Mouse (Mus musculus): ENCODE data around the gene Rab28. TPM values are rescaled to one million over a fixed set of nuclear protein-coding genes. Genes with fewer than 3 reads are reported as not detected.

Rab28 gene
- polyA plus RNA-seq, 1 experiment from 2014 or later: 44.1 TPM

DNA sequence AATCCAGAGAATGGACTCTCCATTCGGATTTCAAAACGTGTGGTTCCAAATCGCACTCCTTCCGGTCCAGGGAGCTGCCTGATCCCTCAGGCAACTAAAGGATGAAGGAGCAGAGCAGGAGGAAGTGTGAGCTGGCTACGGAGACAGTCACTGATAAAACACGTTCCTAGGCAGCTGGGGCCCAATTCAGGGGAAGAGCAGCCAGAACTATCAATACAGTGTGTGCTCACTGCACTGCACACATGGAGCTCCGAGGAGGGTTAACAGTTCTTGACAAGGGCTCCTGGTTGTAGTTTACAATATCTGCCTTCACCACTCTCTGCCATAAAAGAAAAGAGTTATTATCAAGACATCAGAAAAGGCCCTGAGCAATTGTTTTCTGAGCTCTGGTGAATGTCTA lies 82.4 kb downstream of the Rab28 start:
- H3K9me3 ChIP-seq (replicated peaks): no peaks in the 10 kb centered on the region
- ATAC-seq (replicated peaks; ENCODE audit: insufficient number of reproducible peaks, insufficient read depth, low FRiP score, low read depth): no peak
- no peak overlapping the region for H3K4me3 ChIP-seq
- peaks cover 6% of the 10 kb centered on the region; the same call in 1 of the 2 replicates for H3K4me1 ChIP-seq (replicated peaks)
- H3K27me3 ChIP-seq: no peaks in the 10 kb centered on the region
- H3K4me2 ChIP-seq: no peak overlapping the region
- H3K27ac ChIP-seq: no peak overlapping the region
- no peaks in the 10 kb centered on the region for H3K36me3 ChIP-seq
- 42% methylated on average over 7 of the region's 7 CpGs for WGBS
- no peak overlapping the region for H3K9ac ChIP-seq

DNA sequence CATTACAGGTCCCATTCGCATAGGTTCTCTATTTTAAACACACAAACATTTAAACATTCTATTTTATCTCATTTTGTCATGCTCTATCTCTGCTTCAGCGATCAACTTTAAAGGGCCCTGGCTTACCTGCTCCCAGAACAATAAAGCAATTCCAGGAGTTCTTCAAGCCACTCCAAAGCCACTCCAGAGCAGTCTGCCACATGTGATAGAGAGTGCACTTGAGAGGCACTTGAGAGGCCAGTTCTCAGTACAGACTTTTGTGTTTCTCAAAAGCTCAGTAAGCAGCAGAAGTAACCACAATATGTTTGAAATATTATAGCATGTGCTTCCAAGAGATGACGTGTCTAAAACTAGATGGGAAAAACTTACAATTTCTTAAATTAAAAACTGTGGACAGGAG lies 86.2 kb downstream of the Rab28 start:
- Histone ChIP-seq H3K4me2 (no peak overlapping the region), H3K36me3 (no peaks in the 10 kb centered on the region), H3K27me3 (peaks cover 4% of the 10 kb centered on the region; the same call in 1 of the 2 replicates), H3K27ac (no peak overlapping the region), H3K9me3 (replicated peaks) (no peaks in the 10 kb centered on the region), H3K9ac (no peak overlapping the region), H3K4me3 (no peak overlapping the region), H3K4me1 (replicated peaks) (peaks cover 6% of the 10 kb centered on the region; the same call in 1 of the 2 replicates)
- 48% methylated on average over 3 of the region's 3 CpGs for WGBS
- 0 out of 2 replicates have a peak, but pooled peaks have one; percentile 53 for ATAC-seq (replicated peaks; ENCODE audit: insufficient number of reproducible peaks, insufficient read depth, low FRiP score, low read depth)

DNA sequence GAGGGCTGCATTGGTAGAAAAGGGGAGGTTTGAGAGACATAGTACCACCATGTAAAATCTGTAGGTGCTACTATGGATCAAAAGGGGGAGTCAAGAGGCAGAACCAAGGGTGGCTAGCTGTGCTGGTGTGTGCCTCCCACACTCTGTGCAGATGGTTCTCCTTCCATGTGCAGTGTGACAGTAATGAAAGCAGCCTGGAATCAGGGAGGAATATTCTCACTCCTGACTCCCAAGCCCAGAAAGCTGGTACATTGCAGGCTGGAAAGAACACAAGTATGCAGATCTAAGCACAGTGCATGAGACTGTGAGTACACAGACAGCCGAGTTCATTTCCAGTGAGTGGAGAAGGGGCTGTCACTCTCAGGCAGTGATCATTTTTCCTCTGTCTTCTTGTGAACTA lies 89.0 kb downstream of the Rab28 start:
- H3K9ac ChIP-seq: no peak overlapping the region
- 65% methylated on average over 1 of the region's 1 CpGs for WGBS

DNA sequence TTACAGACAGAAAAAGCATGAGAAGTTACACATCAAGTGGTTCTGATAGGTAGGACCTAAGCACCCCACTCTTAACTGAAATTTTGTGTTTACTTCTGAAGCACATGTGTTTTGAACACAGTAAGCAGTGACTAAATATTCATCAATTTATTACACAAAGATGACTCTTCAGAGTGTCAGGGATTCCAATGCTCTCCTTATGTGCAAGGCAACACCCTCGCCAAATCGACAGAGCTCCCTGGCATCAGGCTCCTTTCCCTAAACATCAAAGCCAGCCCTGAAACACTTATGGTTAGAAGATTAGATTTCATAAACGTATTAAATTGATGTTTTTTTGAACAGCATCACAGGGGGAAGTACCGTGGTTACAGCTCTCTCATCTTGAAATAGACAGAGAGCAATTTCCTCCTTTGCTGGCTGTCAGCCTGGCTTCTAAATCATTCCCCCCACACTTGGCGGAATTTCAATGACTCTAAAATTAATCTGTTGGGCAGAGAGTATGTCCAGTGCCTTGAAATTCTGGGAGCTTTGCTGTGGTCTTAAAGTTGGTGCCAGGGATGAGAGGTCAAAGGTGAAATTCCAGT lies 97.4 kb downstream of the Rab28 start:
- no peaks in the 10 kb centered on the region for H3K9me3 ChIP-seq (replicated peaks)
- H3K27ac ChIP-seq: no peak overlapping the region
- 37% methylated on average over 5 of the region's 5 CpGs for WGBS
- H3K36me3 ChIP-seq: no peaks in the 10 kb centered on the region
- H3K4me2 ChIP-seq: no peak overlapping the region
- no peak for ATAC-seq (replicated peaks; ENCODE audit: insufficient number of reproducible peaks, insufficient read depth, low FRiP score, low read depth)
- H3K4me3 ChIP-seq: no peak overlapping the region
- no peak overlapping the region for H3K9ac ChIP-seq
- H3K27me3 ChIP-seq: no peaks in the 10 kb centered on the region
- H3K4me1 ChIP-seq (replicated peaks): peaks cover 4% of the 10 kb centered on the region

More for the DNA sequence above, 89.0 kb downstream of the Rab28 start:
- Histone ChIP-seq H3K4me2 (no peak overlapping the region), H3K4me3 (no peak overlapping the region), H3K27me3 (peaks cover 4% of the 10 kb centered on the region; the same call in 1 of the 2 replicates), H3K4me1 (replicated peaks) (0 out of 2 replicates have a peak, but pooled peaks cover 3% of the 10 kb centered on the region), H3K27ac (no peak overlapping the region), H3K9me3 (replicated peaks) (no peaks in the 10 kb centered on the region), H3K36me3 (no peaks in the 10 kb centered on the region)
- no peak for ATAC-seq (replicated peaks; ENCODE audit: insufficient number of reproducible peaks, insufficient read depth, low FRiP score, low read depth)

DNA sequence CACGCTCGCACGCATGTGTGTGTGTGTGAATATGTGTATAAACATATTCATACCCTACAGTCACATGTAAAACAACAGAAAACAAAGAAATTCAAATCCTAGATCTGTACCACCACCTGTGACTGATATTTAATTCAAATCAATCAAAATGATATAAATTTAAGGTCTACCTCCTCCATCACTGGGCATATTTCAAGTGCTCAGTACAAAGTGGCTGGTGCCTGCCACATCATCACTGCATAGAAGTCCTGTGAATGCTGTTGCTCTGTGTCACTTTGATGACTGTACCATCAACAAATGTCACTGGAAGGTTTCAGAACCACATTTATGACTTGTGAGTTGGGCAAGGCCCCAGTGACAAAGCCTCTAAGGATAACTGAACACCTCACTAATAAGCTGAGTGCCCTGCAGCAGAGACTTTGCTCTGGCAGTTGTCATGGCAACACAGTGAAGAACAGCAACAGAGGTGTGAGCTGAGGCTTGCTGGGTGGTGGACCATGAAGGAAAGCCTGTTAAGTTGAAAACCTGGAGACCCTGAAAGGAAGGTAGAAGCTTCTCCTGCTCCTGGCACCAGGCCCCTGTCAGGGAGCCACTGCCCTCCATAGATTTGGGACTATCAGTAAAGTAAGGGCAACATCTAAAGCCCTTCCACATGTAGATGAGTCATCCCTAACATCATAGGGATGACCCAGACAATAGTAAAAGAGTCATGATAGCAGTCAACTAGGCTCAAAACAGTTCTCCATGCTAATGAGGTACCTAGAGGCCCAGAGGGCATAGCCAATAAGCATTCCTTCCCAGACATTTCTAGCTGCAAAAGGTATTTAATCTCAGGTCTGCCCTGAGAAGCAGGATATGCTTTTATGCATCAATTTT lies 111.5 kb downstream of the Rab28 start:
- no peak overlapping the region for H3K27ac ChIP-seq
- no peak overlapping the region for H3K9ac ChIP-seq
- H3K4me3 ChIP-seq: no peak overlapping the region
- H3K9me3 ChIP-seq (replicated peaks): no peaks in the 10 kb centered on the region
- no peaks in the 10 kb centered on the region for H3K4me1 ChIP-seq (replicated peaks)
- H3K36me3 ChIP-seq: no peaks in the 10 kb centered on the region
- no peak overlapping the region for H3K4me2 ChIP-seq
- WGBS: 94% methylated on average over 3 of the region's 3 CpGs
- no peak for ATAC-seq (replicated peaks; ENCODE audit: insufficient number of reproducible peaks, insufficient read depth, low FRiP score, low read depth)
- H3K27me3 ChIP-seq: no peaks in the 10 kb centered on the region

GRCm38 (mm10) chr5:41595199-41595598 lies 112.8 kb downstream of the Rab28 start:
- H3K36me3 ChIP-seq: no peaks in the 10 kb centered on the region
- H3K27me3 ChIP-seq: no peaks in the 10 kb centered on the region
- no peak for ATAC-seq (replicated peaks; ENCODE audit: insufficient number of reproducible peaks, insufficient read depth, low FRiP score, low read depth)
- H3K9ac ChIP-seq: no peak overlapping the region
- no peaks in the 10 kb centered on the region for H3K4me1 ChIP-seq (replicated peaks)
- H3K4me2 ChIP-seq: no peak overlapping the region
- WGBS: 48% methylated on average over 3 of the region's 3 CpGs
- H3K4me3 ChIP-seq: no peak overlapping the region
- H3K9me3 ChIP-seq (replicated peaks): no peaks in the 10 kb centered on the region
- H3K27ac ChIP-seq: no peak overlapping the region

DNA sequence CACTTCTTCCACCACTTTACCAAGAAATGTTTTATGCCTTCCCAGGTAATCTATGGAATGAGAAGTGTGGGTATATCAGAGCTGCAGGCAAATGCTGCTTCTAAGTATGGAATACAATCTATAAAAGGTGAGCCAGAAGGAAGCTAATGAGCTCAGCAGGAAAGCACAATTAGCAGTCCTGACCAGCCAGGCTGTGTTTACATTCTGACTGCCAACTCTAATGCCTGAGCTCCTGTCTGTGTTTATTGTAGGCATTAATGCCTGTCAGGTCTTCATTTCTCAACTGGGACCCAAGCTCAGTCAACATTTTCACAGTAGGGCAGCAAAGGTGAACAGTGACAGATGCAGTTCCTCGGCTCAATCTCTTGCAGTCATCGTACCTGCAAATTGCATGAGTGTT lies 129.9 kb downstream of the Rab28 start:
- no peaks in the 10 kb centered on the region for H3K4me1 ChIP-seq (replicated peaks)
- H3K27me3 ChIP-seq: no peaks in the 10 kb centered on the region
- H3K4me2 ChIP-seq: no peak overlapping the region
- no peak overlapping the region for H3K27ac ChIP-seq
- H3K4me3 ChIP-seq: no peak overlapping the region
- no peaks in the 10 kb centered on the region for H3K36me3 ChIP-seq
- no peak for ATAC-seq (replicated peaks; ENCODE audit: insufficient number of reproducible peaks, insufficient read depth, low FRiP score, low read depth)
- WGBS: 65% methylated on average over 2 of the region's 2 CpGs
- no peak overlapping the region for H3K9ac ChIP-seq
- H3K9me3 ChIP-seq (replicated peaks): no peaks in the 10 kb centered on the region

Other genes starting within 250 kb of the Rab28 start
- 0.13 TPM in 1 of 2 replicates, not detected in the other for gene Nkx3-2, start 56.3 kb upstream of the Rab28 start, polyA plus RNA-seq (2015; fragmentation: Nextera tagmentation; extraction: Ambion mirVana)
- gene Bod1l, start 136.2 kb upstream of the Rab28 start, polyA plus RNA-seq (2015; fragmentation: Nextera tagmentation; extraction: Ambion mirVana): 13.8 and 14.6 TPM in 2 replicates